Mouse (Mus musculus): ENCODE results near the gene Mndal. TPM values are rescaled to one million over a fixed set of nuclear protein-coding genes. Genes with fewer than 3 reads are reported as not detected.
"Not testable (repeated sequence)": the region's sequence is repeated elsewhere in the genome, so short reads cannot be mapped to it uniquely, and the experiment has no call there.

Gene Mndal
- polyA plus RNA-seq, 1 experiment from 2014 or later, result 3.0 TPM

DNA sequence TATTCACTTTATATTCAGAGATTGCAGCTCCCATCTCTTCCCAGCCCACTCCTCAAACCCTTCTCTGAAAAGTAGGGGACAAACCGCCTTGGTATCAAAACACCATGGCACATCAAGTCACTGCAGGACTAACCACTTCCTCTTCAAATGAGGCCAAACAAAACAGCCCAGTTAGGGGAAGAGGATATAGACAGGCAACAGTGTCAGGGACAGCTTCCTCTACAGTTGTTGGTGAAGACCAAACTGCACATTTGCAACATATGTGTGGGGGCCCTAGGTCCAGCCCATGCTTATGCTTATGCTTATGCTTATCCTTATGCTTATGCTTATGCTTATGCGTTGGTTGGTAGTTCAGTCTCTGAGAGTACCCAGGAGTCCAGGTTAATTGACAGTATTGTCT, 133.0 kb downstream of the Mndal start:
- H3K4me1 ChIP-seq (replicated peaks; ENCODE audit: control insufficient read depth, insufficient read depth, low read length); H3K9ac ChIP-seq (ENCODE audit: low read length); H3K9me3 ChIP-seq (ENCODE audit: control insufficient read depth, low read length); H3K36me3 ChIP-seq (ENCODE audit: control insufficient read depth, insufficient read depth, low read length); ATAC-seq (replicated peaks; ENCODE audit: low FRiP score, low TSS enrichment, low read depth); H3K4me2 ChIP-seq (ENCODE audit: low read length); DNase-seq (ENCODE audit: low spot score); H3K27ac ChIP-seq (ENCODE audit: low read depth); H3K4me3 ChIP-seq (ENCODE audit: low read depth, low read length); H3K27me3 ChIP-seq (replicated peaks; ENCODE audit: control insufficient read depth, insufficient read depth, low read length): not testable (repeated sequence)
- WGBS, result 85% methylated on average over 2 of the region's 2 CpGs

DNA sequence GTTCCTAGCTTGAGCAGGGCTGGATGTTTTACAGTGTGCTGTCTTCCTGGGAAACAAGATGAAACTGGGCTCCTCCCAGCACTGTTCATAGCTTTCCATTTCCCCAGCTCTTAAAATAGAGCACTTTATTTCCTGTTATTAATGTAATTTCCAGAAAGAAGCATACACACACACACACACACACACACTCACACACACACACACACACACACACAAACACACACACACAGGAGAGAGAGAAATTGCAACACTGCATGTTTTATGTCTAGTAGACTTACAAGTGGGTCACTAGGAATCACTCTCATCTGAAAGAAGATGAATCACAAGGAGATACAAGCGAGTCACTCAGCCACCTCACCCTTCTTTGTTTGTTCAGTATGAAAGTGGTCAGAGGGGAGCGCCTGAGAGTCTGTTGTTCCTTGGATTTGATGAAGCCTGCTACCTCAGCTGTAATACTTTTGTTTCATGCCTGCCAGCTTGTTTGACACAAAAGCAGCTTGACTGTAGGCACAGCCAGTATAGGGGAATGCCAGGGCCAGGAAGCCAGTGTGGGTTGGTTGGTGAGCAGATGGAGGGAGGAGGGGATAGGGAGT, 139.5 kb downstream of the Mndal start:
- H3K27ac ChIP-seq (ENCODE audit: low read depth); H3K9ac ChIP-seq (ENCODE audit: low read length); ATAC-seq (replicated peaks; ENCODE audit: low FRiP score, low TSS enrichment, low read depth); H3K4me3 ChIP-seq (ENCODE audit: low read depth, low read length); H3K9me3 ChIP-seq (ENCODE audit: control insufficient read depth, low read length); H3K4me1 ChIP-seq (replicated peaks; ENCODE audit: control insufficient read depth, insufficient read depth, low read length); DNase-seq (ENCODE audit: low spot score); H3K27me3 ChIP-seq (replicated peaks; ENCODE audit: control insufficient read depth, insufficient read depth, low read length); H3K36me3 ChIP-seq (ENCODE audit: control insufficient read depth, insufficient read depth, low read length); H3K4me2 ChIP-seq (ENCODE audit: low read length): not testable (repeated sequence)
- WGBS, result 48% methylated on average over 2 of the region's 2 CpGs

DNA sequence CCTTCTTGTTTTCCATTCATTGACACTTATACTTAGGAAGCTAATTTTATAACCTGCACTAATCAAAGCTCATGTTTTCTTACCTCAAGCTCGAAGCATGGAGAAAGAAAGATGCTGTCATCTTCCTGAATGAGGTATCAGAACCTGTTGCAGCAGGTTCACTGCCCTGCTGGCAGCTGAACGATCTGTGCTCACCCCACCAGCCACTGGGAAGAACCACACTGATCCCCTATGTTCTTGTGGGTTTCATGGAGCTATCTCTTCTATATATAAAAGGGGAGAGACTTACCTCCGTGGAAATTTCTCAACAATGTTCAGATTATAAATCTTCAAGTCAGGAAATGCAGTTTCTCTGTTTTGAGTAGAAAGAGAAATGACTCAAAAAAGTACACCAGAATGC, 140.1 kb downstream of the Mndal start:
- not testable (repeated sequence) for H3K9ac ChIP-seq (ENCODE audit: low read length); ATAC-seq (replicated peaks; ENCODE audit: low FRiP score, low TSS enrichment, low read depth); H3K4me3 ChIP-seq (ENCODE audit: low read depth, low read length); H3K4me2 ChIP-seq (ENCODE audit: low read length); DNase-seq (ENCODE audit: low spot score); H3K27me3 ChIP-seq (replicated peaks; ENCODE audit: control insufficient read depth, insufficient read depth, low read length); H3K27ac ChIP-seq (ENCODE audit: low read depth); H3K4me1 ChIP-seq (replicated peaks; ENCODE audit: control insufficient read depth, insufficient read depth, low read length); H3K36me3 ChIP-seq (ENCODE audit: control insufficient read depth, insufficient read depth, low read length); H3K9me3 ChIP-seq (ENCODE audit: control insufficient read depth, low read length)
- WGBS, result 57% methylated on average over 3 of the region's 3 CpGs

DNA sequence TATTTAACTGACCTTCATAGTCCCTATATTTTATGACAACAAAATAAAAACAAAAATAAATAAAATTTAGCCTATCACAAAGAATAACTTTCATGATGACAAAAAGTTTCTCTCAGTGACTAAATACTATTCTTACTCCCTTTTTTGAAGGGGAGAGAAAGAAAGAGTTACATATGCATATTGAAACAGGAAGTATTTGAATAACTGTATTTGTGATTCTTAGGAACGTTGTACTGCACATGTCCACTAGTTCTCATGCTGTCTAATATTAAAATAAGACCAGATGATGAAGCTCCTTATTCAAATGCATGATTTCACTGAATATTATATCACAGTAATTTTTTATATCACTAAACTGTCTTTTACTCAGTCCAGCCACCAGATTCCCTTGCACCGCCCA, 140.5 kb downstream of the Mndal start:
- H3K27ac ChIP-seq (ENCODE audit: low read depth); DNase-seq (ENCODE audit: low spot score); ATAC-seq (replicated peaks; ENCODE audit: low FRiP score, low TSS enrichment, low read depth); H3K4me3 ChIP-seq (ENCODE audit: low read depth, low read length); H3K36me3 ChIP-seq (ENCODE audit: control insufficient read depth, insufficient read depth, low read length); H3K9me3 ChIP-seq (ENCODE audit: control insufficient read depth, low read length); H3K4me2 ChIP-seq (ENCODE audit: low read length); H3K9ac ChIP-seq (ENCODE audit: low read length); H3K27me3 ChIP-seq (replicated peaks; ENCODE audit: control insufficient read depth, insufficient read depth, low read length); H3K4me1 ChIP-seq (replicated peaks; ENCODE audit: control insufficient read depth, insufficient read depth, low read length): not testable (repeated sequence)
- WGBS, result 79% methylated on average over 2 of the region's 2 CpGs

Other genes with a start within 250 kb of the Mndal start
- 1.2 and 1.6 TPM in 2 replicates for gene Ifi207, start 200.7 kb downstream of the Mndal start, polyA plus RNA-seq (2014; fragmentation: Nextera tagmentation; extraction: Ambion mirVana)
- 1.3 and 2.1 TPM in 2 replicates for gene Ifi204, start 175.5 kb downstream of the Mndal start, polyA plus RNA-seq (2014; fragmentation: Nextera tagmentation; extraction: Ambion mirVana)
- gene Ifi211, start 29.4 kb downstream of the Mndal start, polyA plus RNA-seq (2014; fragmentation: Nextera tagmentation; extraction: Ambion mirVana), result 0.64 and 0.83 TPM in 2 replicates
- 1.3 and 1.5 TPM in 2 replicates for gene Ifi203, start 181 bp upstream of the Mndal start, polyA plus RNA-seq (2014; fragmentation: Nextera tagmentation; extraction: Ambion mirVana)
- not detected in 2 replicates for gene Ifi202b, start 40.3 kb upstream of the Mndal start, polyA plus RNA-seq (2014; fragmentation: Nextera tagmentation; extraction: Ambion mirVana)
- gene Ifi205, start 89.3 kb upstream of the Mndal start, polyA plus RNA-seq (2014; fragmentation: Nextera tagmentation; extraction: Ambion mirVana), result 0.69 and 0.88 TPM in 2 replicates
- 0.07 and 0.08 TPM in 2 replicates for gene Olfr433, start 98.2 kb upstream of the Mndal start, polyA plus RNA-seq (2014; fragmentation: Nextera tagmentation; extraction: Ambion mirVana)
- gene Olfr432, start 106.7 kb upstream of the Mndal start, polyA plus RNA-seq (2014; fragmentation: Nextera tagmentation; extraction: Ambion mirVana), result not detected in 2 replicates
- not detected in 2 replicates for gene Olfr430, start 124.1 kb upstream of the Mndal start, polyA plus RNA-seq (2014; fragmentation: Nextera tagmentation; extraction: Ambion mirVana)
- not detected in 2 replicates for gene Olfr429, start 141.8 kb upstream of the Mndal start, polyA plus RNA-seq (2014; fragmentation: Nextera tagmentation; extraction: Ambion mirVana)
- gene Olfr427, start 154.4 kb upstream of the Mndal start, polyA plus RNA-seq (2014; fragmentation: Nextera tagmentation; extraction: Ambion mirVana), result not detected in 2 replicates
- gene Olfr231, start 178.7 kb upstream of the Mndal start, polyA plus RNA-seq (2014; fragmentation: Nextera tagmentation; extraction: Ambion mirVana), result not detected in 2 replicates
- gene Olfr424, start 189.0 kb upstream of the Mndal start, polyA plus RNA-seq (2014; fragmentation: Nextera tagmentation; extraction: Ambion mirVana), result not detected in 2 replicates
- gene Olfr420, start 213.1 kb upstream of the Mndal start, polyA plus RNA-seq (2014; fragmentation: Nextera tagmentation; extraction: Ambion mirVana), result not detected in 2 replicates
- 0.68 and 0.79 TPM in 2 replicates for gene Spta1, start 230.3 kb upstream of the Mndal start, polyA plus RNA-seq (2014; fragmentation: Nextera tagmentation; extraction: Ambion mirVana)